Comparison of ENCODE assay signal across 8 mouse cellular contexts in the genomic region with DNA sequence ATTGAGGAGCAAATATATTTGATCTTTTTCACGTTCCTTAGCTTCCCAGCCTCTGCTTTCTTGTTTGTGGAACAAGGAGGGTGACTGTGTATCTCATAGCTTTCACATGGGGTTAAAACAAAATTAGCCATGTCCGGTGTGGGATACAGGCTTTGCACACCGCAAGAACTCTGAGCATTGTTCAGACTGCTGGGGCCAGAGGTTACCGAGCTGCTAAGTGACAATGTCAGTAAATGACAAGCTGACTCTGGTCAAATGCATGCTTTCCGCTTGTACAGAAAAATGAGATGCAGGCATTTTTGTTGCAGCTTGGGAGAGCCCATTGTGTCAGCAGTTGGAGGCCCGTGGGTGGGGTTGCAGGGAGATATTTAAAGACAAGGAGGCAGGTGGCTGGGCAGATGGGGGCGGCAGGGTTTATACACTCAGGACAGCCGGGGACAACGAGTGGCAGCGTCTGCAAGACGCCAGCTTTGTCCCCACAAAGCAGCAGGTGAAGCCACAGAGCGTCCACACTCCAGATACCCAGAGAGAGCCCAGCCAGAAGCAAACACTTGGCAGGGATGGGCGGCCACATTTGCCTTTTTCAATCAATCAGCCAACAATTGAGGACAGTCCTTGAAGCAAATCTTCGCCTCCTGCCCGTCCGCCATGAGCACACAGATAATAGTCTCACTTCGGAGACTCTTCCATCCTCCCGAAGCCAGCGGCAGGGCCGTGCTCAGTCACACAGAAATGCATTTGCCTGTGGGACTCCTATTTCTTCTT. TPM values are rescaled to one million over a fixed set of nuclear protein-coding genes. Genes with fewer than 3 reads are reported as not detected.
DNase-seq lines count a peak whose midpoint lies in the region; ATAC-seq lines count a peak whose summit lies in the region.

No protein-coding gene starts in this region.

- peak overlapping the region; percentile 57 for H3K9ac ChIP-seq in hindbrain, embryonic 16.5 days (ENCODE audit: low read depth, low read length)
- H3K9ac ChIP-seq in midbrain, embryonic 11.5 days (ENCODE audit: low read length): peak overlapping the region; percentile 53
- no peak overlapping the region for H3K9ac ChIP-seq in kidney, embryonic 14.5 days (ENCODE audit: low read depth, low read length)

- no peaks in the 10 kb centered on the region for H3K27me3 ChIP-seq in hindbrain, embryonic 16.5 days (replicated peaks; ENCODE audit: control insufficient read depth, insufficient read depth, low read length)
- no peaks in the 10 kb centered on the region for H3K27me3 ChIP-seq in midbrain, embryonic 11.5 days (ENCODE audit: control insufficient read depth, insufficient read depth, low read length)
- H3K27me3 ChIP-seq in kidney, embryonic 14.5 days (ENCODE audit: control insufficient read depth, insufficient read depth, low read length): no peaks in the 10 kb centered on the region

- peaks cover 13% of the 10 kb centered on the region for H3K4me1 ChIP-seq in hindbrain, embryonic 16.5 days (ENCODE audit: control insufficient read depth, insufficient read depth, low read depth, low read length)
- H3K4me1 ChIP-seq in midbrain, embryonic 11.5 days (ENCODE audit: control insufficient read depth, insufficient read depth, low read length): peaks cover 10% of the 10 kb centered on the region
- H3K4me1 ChIP-seq in kidney, embryonic 14.5 days (ENCODE audit: control insufficient read depth, insufficient read depth, low read length): no peaks in the 10 kb centered on the region

- peak; percentile 77 for ATAC-seq in hindbrain, embryonic 16.5 days
- ATAC-seq in midbrain, embryonic 11.5 days (ENCODE audit: low FRiP score): peak; percentile 87
- ATAC-seq in granulocyte monocyte progenitor cell, adult 5-6 weeks (replicated peaks; ENCODE audit: poor library complexity, severe bottlenecking): no peak
- ATAC-seq in kidney, embryonic 14.5 days (ENCODE audit: low FRiP score, low TSS enrichment): no peak

- 17% methylated on average over 20 of the region's 20 CpGs for WGBS in hindbrain, embryonic 16.5 days
- WGBS in midbrain, embryonic 11.5 days: 28% methylated on average over 20 of the region's 20 CpGs
- 65% methylated on average over 20 of the region's 20 CpGs for WGBS in kidney, embryonic 14.5 days

- H3K4me2 ChIP-seq in hindbrain, embryonic 16.5 days (ENCODE audit: low read length): peak overlapping the region; percentile 49
- peak overlapping the region; percentile 35 for H3K4me2 ChIP-seq in midbrain, embryonic 11.5 days
- H3K4me2 ChIP-seq in kidney, embryonic 14.5 days (replicated peaks; ENCODE audit: low read depth, low read length): no peak overlapping the region

- H3K36me3 ChIP-seq in hindbrain, embryonic 16.5 days (ENCODE audit: control insufficient read depth, insufficient read depth, low read length): no peaks in the 10 kb centered on the region
- H3K36me3 ChIP-seq in midbrain, embryonic 11.5 days (ENCODE audit: control insufficient read depth, insufficient read depth, low read length): no peaks in the 10 kb centered on the region
- H3K36me3 ChIP-seq in kidney, embryonic 14.5 days (ENCODE audit: control insufficient read depth, insufficient read depth, low read length): no peaks in the 10 kb centered on the region

- no peaks in the 10 kb centered on the region for H3K9me3 ChIP-seq in hindbrain, embryonic 16.5 days (ENCODE audit: control insufficient read depth, low read length)
- H3K9me3 ChIP-seq in midbrain, embryonic 11.5 days (ENCODE audit: control insufficient read depth, low read length): no peaks in the 10 kb centered on the region
- H3K9me3 ChIP-seq in kidney, embryonic 14.5 days (ENCODE audit: control insufficient read depth, low read length): no peaks in the 10 kb centered on the region

- H3K4me3 ChIP-seq in hindbrain, embryonic 16.5 days (ENCODE audit: low read length): no peak overlapping the region
- no peak overlapping the region for H3K4me3 ChIP-seq in midbrain, embryonic 11.5 days (ENCODE audit: low read depth, low read length)
- no peak overlapping the region for H3K4me3 ChIP-seq in kidney, embryonic 14.5 days (ENCODE audit: low read length)

- peak overlapping the region; percentile 59 for H3K27ac ChIP-seq in hindbrain, embryonic 16.5 days (ENCODE audit: low read depth, low read length)
- peak overlapping the region; percentile 67 for H3K27ac ChIP-seq in midbrain, embryonic 11.5 days (ENCODE audit: low read depth, low read length)
- H3K27ac ChIP-seq in kidney, embryonic 14.5 days (ENCODE audit: low read depth, low read length): no peak overlapping the region

- peak; percentile 61 for DNase-seq in Muller cell, postnatal 12 days (ENCODE audit: inconsistent ontology term)
- DNase-seq in embryo, embryonic 11 days: peak; percentile 48
- peak; percentile 92 for DNase-seq in midbrain, embryonic 11.5 days (ENCODE audit: low spot score, missing footprints)
- DNase-seq in ovary, postnatal 14 days (ENCODE audit: low spot score): no peak
- DNase-seq in MN1 (ENCODE audit: low spot score): no peak

RNA-seq across cellular contexts. Expression of a gene that starts 59.5 kb away (rescaled TPM):
- polyA plus RNA-seq in hindbrain, embryonic 16.5 days (2015; fragmentation: Nextera tagmentation; extraction: Ambion mirVana): 19.8 and 29.2 TPM in 2 replicates
- polyA plus RNA-seq in midbrain, embryonic 11.5 days (2014; fragmentation: Nextera tagmentation; extraction: Ambion mirVana): 63.0 and 69.1 TPM in 2 replicates
- total RNA-seq in granulocyte monocyte progenitor cell, adult 5-6 weeks (2014; fragmentation: Nextera tagmentation): 53.7 and 64.4 TPM in 2 replicates
- 39.0 and 42.6 TPM in 2 replicates for total RNA-seq in granulocyte monocyte progenitor cell, adult 5-6 weeks (2017)
- polyA plus RNA-seq in kidney, embryonic 14.5 days (2014; fragmentation: Nextera tagmentation; extraction: Ambion mirVana): 25.8 and 47.4 TPM in 2 replicates

Comparison
In these comparisons a context has a peak if more than half of its experiments do, and no peak if none do; other contexts are left out.
1. DNase-seq: peak in Muller cell, postnatal 12 days (single experiment), embryo, embryonic 11 days (single experiment) and midbrain, embryonic 11.5 days (single experiment); none in ovary, postnatal 14 days (single experiment) and MN1 (single experiment).
2. ATAC-seq: peak in hindbrain, embryonic 16.5 days (single experiment) and midbrain, embryonic 11.5 days (single experiment); none in granulocyte monocyte progenitor cell, adult 5-6 weeks (single experiment) and kidney, embryonic 14.5 days (single experiment).